Mouse (Mus musculus) hindbrain, embryonic 16.5 days (tissue): ENCODE measurements around the gene R3hdml. TPM values are rescaled to one million over a fixed set of nuclear protein-coding genes. Genes with fewer than 3 reads are reported as not detected.
A peak's percentile ranks its signal among the peaks of the same experiment; 100 is the strongest.

Experiments used
- ATAC-seq: fragments of 200-750 bp; cut with Nextera tagmentation; 2 replicates; pipeline ENCODE4 v1.8.0; 2017; ENCODE audit warnings: moderate TSS enrichment, moderate library complexity
- H3K27ac ChIP-seq: fragments of 300-500 bp; sonication (generic); 2 replicates; pipeline ENCODE4 v1.5.1; 2014; ENCODE audit warnings: low read depth, mild to moderate bottlenecking, control low read depth, low read length, moderate library complexity
- H3K27me3 ChIP-seq: fragments of 300-500 bp; sonication (generic); replicated peaks from 2 replicates; pipeline ENCODE4 v1.6.1; 2014; ENCODE audit warnings: low read length; ENCODE audit not compliant: control insufficient read depth, insufficient read depth
- H3K36me3 ChIP-seq: fragments of 300-500 bp; sonication (generic); 2 replicates; pipeline ENCODE4 v1.6.1; 2014; ENCODE audit warnings: mild to moderate bottlenecking, low read length, moderate library complexity, mixed read lengths; ENCODE audit not compliant: control insufficient read depth, insufficient read depth
- H3K4me1 ChIP-seq: fragments of 300-500 bp; sonication (generic); 2 replicates; pipeline ENCODE4 v1.6.1; 2014; ENCODE audit warnings: low read depth, low read length; ENCODE audit not compliant: control insufficient read depth, insufficient read depth
- H3K4me2 ChIP-seq: fragments of 300-500 bp; sonication (generic); 2 replicates; pipeline ENCODE4 v1.6.1; 2014; ENCODE audit warnings: mild to moderate bottlenecking, low read length, control low read depth, moderate library complexity
- H3K4me3 ChIP-seq: fragments of 300-500 bp; sonication (generic); 2 replicates; pipeline ENCODE4 v1.5.1; 2014; ENCODE audit warnings: mild to moderate bottlenecking, low read length, control low read depth, moderate library complexity
- H3K9ac ChIP-seq: fragments of 300-500 bp; sonication (generic); 2 replicates; pipeline ENCODE4 v1.6.1; 2014; ENCODE audit warnings: low read depth, mild to moderate bottlenecking, control low read depth, low read length, moderate library complexity
- H3K9me3 ChIP-seq: fragments of 300-500 bp; sonication (generic); 2 replicates; pipeline ENCODE4 v1.6.1; 2014; ENCODE audit warnings: mild to moderate bottlenecking, low read length, moderate library complexity; ENCODE audit not compliant: control insufficient read depth
- WGBS: fragments of 180-500 bp; shearing (Covaris S2); extraction: QIAGEN DNeasy Blood & Tissue Kit; methylation state at CpG from one replicate; pipeline ENCODE4 v1.1.7; 2014; 5-methylcytosine and 5-hydroxymethylcytosine counted together
- polyA plus RNA-seq: library from polyadenylated mRNA; unstranded; fragments of >200 nt; fragmentation: Nextera tagmentation; extraction: Ambion mirVana; gene quantifications from 2 replicates; pipeline ENCODE4 v1.2.1, GENCODE M21; 2015

Gene R3hdml
- polyA plus RNA-seq, 1 experiment from 2014 or later: 1.0 TPM

GRCm38 (mm10) chr2:163467585-163467984, 24.5 kb upstream of the R3hdml start:
- Histone ChIP-seq H3K9ac (no peak overlapping the region), H3K27ac (no peak overlapping the region), H3K4me2 (no peak overlapping the region), H3K4me1 (peaks cover 9% of the 10 kb centered on the region), H3K27me3 (no peaks in the 10 kb centered on the region), H3K36me3 (peaks cover 23% of the 10 kb centered on the region), H3K4me3 (no peak overlapping the region), H3K9me3 (no peaks in the 10 kb centered on the region)
- ATAC-seq: no peak
- WGBS: 93% methylated on average over 6 of the region's 6 CpGs

DNA sequence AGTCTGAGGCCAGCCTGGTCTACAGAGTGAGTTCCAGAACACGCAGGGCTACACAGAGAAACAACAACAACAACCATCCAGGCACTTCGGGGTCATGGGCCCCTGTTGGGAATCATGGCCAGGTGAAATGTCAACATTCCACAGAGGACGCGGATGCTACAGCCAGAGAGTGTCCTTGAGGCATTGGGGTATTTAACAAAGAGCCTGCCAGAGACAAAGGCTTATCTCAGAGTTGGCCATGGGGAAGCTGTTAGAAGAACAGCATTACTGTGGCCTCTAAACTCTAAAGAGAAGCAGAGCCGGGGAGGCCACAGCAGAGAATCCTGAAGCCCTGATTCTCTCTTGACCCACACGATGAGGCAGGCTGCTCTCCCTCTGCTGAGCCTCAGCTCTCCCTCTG, 23.3 kb upstream of the R3hdml start:
- Histone ChIP-seq H3K9me3 (no peaks in the 10 kb centered on the region), H3K9ac (no peak overlapping the region), H3K4me2 (no peak overlapping the region), H3K27me3 (no peaks in the 10 kb centered on the region), H3K27ac (no peak overlapping the region), H3K4me1 (peaks cover 9% of the 10 kb centered on the region), H3K4me3 (no peak overlapping the region), H3K36me3 (peaks cover 23% of the 10 kb centered on the region)
- ATAC-seq: no peak
- 95% methylated on average over 6 of the region's 6 CpGs for WGBS

DNA sequence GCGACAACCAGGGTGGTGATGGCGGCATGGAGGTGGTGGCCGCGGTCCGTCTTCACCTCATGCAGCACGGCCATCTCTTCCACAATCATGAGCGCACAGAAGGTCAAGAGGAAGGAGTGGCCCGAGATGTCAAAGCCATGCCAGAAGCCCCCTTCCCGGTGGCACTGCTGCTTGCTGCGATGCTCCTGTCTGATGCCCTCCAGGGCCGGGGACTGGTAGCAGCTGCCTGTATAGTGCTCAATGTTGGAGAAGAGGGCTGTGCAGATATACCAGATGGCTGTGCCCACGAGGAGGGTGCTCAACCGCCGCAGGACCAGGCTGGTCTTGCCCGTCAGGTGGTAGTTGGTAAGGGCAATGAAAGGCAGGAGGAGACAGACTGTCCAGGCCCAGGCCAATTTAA, 22.4 kb upstream of the R3hdml start:
- H3K27ac ChIP-seq: no peak overlapping the region
- H3K36me3 ChIP-seq: peaks cover 23% of the 10 kb centered on the region
- ATAC-seq: no peak
- H3K4me1 ChIP-seq: peaks cover 9% of the 10 kb centered on the region
- 97% methylated on average over 15 of the region's 15 CpGs for WGBS
- H3K9me3 ChIP-seq: no peaks in the 10 kb centered on the region
- H3K4me2 ChIP-seq: no peak overlapping the region
- no peak overlapping the region for H3K9ac ChIP-seq
- no peaks in the 10 kb centered on the region for H3K27me3 ChIP-seq
- H3K4me3 ChIP-seq: no peak overlapping the region

DNA sequence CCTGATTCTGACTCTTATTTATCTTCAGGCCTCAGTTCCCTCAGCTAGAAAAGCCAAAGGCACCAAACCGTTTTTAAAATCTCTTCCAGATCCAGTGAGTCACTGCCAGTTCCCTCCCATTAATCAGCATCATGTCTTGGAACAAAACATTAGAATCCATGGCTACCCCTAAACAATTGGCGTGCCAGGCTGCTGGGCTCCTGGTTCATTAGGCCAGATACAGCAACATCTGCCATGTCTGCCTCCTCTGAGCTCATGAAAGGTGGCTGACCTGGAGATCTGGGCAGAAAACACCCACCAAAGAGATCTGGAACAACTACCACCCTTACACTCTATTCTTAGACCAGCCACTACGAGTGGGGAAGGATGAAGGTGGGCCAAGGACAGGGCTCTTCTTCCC, 21.0 kb upstream of the R3hdml start:
- WGBS: 52% methylated on average over 3 of the region's 3 CpGs
- no peak overlapping the region for H3K9ac ChIP-seq
- no peak for ATAC-seq

GRCm38 (mm10) chr2:163471710-163472465, 20.2 kb upstream of the R3hdml start:
- ATAC-seq: peak; percentile 81
- peak overlapping the region; percentile 91 for H3K4me2 ChIP-seq
- WGBS: 5% methylated on average over 35 of the region's 36 CpGs

More for the DNA sequence above, 21.0 kb upstream of the R3hdml start:
- Histone ChIP-seq H3K4me3 (no peak overlapping the region; the same call in 1 of the 2 replicates), H3K36me3 (peaks cover 21% of the 10 kb centered on the region), H3K4me1 (peaks cover 9% of the 10 kb centered on the region), H3K27me3 (no peaks in the 10 kb centered on the region), H3K9me3 (no peaks in the 10 kb centered on the region), H3K27ac (no peak overlapping the region), H3K4me2 (peak overlapping the region; percentile 91)

DNA sequence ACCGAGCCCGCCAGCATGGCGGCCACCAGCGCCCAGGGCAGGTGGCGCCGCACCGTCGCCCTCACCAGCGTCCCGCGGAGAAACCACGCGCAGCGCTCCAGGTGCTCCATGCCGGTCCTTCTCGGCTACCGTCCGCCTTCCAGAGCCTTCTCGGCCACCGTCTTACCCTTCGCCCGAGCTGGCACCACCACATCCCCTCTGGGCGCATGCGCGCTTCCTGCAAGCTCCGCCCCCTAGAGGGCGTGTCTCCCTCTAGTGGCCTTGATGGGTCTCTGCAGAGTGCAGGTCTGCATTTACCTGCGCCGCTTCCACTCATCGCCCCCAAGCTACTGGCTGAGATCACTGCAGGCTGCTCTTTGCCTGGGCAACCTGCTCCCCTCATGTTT, 19.7 kb upstream of the R3hdml start, which contains the start of gene Fitm2:
Gene Fitm2 (minus strand): TSS at position 164 of the 386 bp plus-strand sequence.
- ATAC-seq: peak; percentile 92
- 0% methylated on average over 17 of the region's 30 CpGs for WGBS
- peak within 1 kb of the TSS; percentile 92 for H3K4me3 ChIP-seq

More at GRCm38 (mm10) chr2:163471710-163472465, 20.2 kb upstream of the R3hdml start:
- no peaks in the 10 kb centered on the region for H3K9me3 ChIP-seq
- H3K4me3 ChIP-seq: peak overlapping the region; percentile 92
- peak overlapping the region; percentile 85 for H3K27ac ChIP-seq
- H3K9ac ChIP-seq: peak overlapping the region; percentile 91
- H3K27me3 ChIP-seq: no peaks in the 10 kb centered on the region
- H3K36me3 ChIP-seq: peaks cover 15% of the 10 kb centered on the region
- peaks cover 9% of the 10 kb centered on the region for H3K4me1 ChIP-seq

GRCm38 (mm10) chr2:163480191-163480825, 11.8 kb upstream of the R3hdml start:
- no peaks in the 10 kb centered on the region for H3K36me3 ChIP-seq
- H3K27ac ChIP-seq: no peak overlapping the region
- no peaks in the 10 kb centered on the region; the same call in 1 of the 2 replicates for H3K27me3 ChIP-seq
- ATAC-seq: no peak
- WGBS: 52% methylated on average over 18 of the region's 18 CpGs
- no peak overlapping the region for H3K4me2 ChIP-seq
- H3K4me1 ChIP-seq: peaks cover 8% of the 10 kb centered on the region
- H3K4me3 ChIP-seq: no peak overlapping the region
- no peak overlapping the region for H3K9ac ChIP-seq
- H3K9me3 ChIP-seq: no peaks in the 10 kb centered on the region

More for the DNA sequence above, 19.7 kb upstream of the R3hdml start, which contains the start of gene Fitm2:
- H3K9ac ChIP-seq: peak within 1 kb of the TSS; percentile 91
- H3K4me1 ChIP-seq: peaks cover 9% of the 10 kb centered on the region
- H3K27me3 ChIP-seq: no peaks in the 10 kb centered on the region
- no peaks in the 10 kb centered on the region for H3K9me3 ChIP-seq
- H3K27ac ChIP-seq: peak within 1 kb of the TSS; percentile 85
- H3K36me3 ChIP-seq: peaks cover 15% of the 10 kb centered on the region
- peak within 1 kb of the TSS; percentile 91 for H3K4me2 ChIP-seq

GRCm38 (mm10) chr2:163481539-163482029, 10.5 kb upstream of the R3hdml start:
- H3K27me3 ChIP-seq: no peaks in the 10 kb centered on the region; the same call in 1 of the 2 replicates

DNA sequence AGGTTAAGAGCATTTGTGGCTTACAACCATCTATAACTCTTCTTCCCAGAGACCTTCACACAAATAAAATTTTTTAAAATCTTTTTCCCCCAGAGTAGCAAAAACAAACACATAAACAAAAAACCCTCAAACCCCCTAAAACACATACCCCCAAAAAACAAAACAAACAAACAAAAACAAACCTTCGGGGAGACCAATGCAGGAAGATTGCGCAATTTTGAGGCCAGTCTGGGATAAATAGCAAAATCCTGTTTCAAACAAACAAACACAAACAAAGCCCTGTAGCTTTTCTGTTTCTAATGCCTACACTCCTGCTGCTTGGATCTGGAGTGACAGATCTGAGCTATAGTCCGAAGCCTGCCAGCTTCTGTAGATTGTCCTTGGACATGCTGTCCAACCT, 4.8 kb upstream of the R3hdml start:
- Histone ChIP-seq H3K36me3 (no peaks in the 10 kb centered on the region), H3K27me3 (no peaks in the 10 kb centered on the region), H3K4me3 (no peak overlapping the region), H3K27ac (no peak overlapping the region), H3K9me3 (no peaks in the 10 kb centered on the region), H3K4me1 (0 out of 2 replicates have a peak, but pooled peaks cover 2% of the 10 kb centered on the region), H3K9ac (no peak overlapping the region), H3K4me2 (no peak overlapping the region)
- 91% methylated on average over 3 of the region's 3 CpGs for WGBS
- no peak for ATAC-seq

More at GRCm38 (mm10) chr2:163481539-163482029, 10.5 kb upstream of the R3hdml start:
- peak overlapping the region; percentile 0; the same call in 1 of the 2 replicates for H3K27ac ChIP-seq
- H3K9me3 ChIP-seq: no peaks in the 10 kb centered on the region
- ATAC-seq: peak; percentile 69
- WGBS: 3% methylated on average over 21 of the region's 21 CpGs
- peak overlapping the region; percentile 60 for H3K9ac ChIP-seq
- no peaks in the 10 kb centered on the region for H3K36me3 ChIP-seq
- peak overlapping the region; percentile 58 for H3K4me2 ChIP-seq
- H3K4me1 ChIP-seq: peaks cover 8% of the 10 kb centered on the region
- H3K4me3 ChIP-seq: peak overlapping the region; percentile 32
